11 mouse cellular contexts compared by ENCODE assay signal in the genomic region with DNA sequence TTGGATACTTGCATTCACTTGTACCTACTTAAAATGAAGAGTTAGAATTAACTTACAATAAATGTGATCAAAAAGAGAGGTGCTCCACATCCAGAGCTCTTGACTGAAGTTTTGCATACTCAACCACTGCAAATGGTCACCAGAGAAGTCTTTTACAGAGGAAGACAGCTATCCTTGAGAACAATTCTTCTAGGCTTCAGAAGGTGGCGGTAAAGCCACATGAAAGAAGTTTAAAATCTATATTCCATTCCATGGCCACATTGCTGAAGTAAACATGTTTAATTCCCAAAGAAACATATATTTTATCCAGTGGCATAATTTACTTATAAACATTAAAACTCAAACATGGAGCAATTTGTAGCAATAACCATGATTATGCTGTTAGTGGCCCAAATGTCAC.
DNase-seq lines count a peak whose midpoint lies in the region; ATAC-seq lines count a peak whose summit lies in the region.
"Had no signal": no experiment of that assay in that cellular context is flagged by ENCODE, and none has a peak within 500 bp of the region (broad histone marks: within the 10 kb centered on the region; RNA-seq: fewer than 3 reads in every experiment).

No protein-coding gene starts in this region.

- DNase-seq in hindbrain, embryonic 14.5 days (ENCODE audit: low spot score), result peak; percentile 79
- DNase-seq in midbrain, embryonic 11.5 days (ENCODE audit: low spot score, missing footprints), result no peak
- DNase-seq in ZHBTc4 (ENCODE audit: low read depth, low spot score), result peak; percentile 6
- peak; percentile 3 for DNase-seq in retina, postnatal 7 days (ENCODE audit: low read depth, low spot score)
- DNase-seq in urinary bladder, adult 18-20 months (ENCODE audit: low spot score in 2 of 2), result no peak
- DNase-seq: cerebellum, adult 11 months; thymus, postnatal 14 days had no signal

- H3K4me1 ChIP-seq in hindbrain, embryonic 14.5 days (replicated peaks; ENCODE audit: control insufficient read depth, insufficient read depth, low read length), result no peaks in the 10 kb centered on the region
- H3K4me1 ChIP-seq in hindbrain, embryonic 16.5 days (ENCODE audit: control insufficient read depth, insufficient read depth, low read depth, low read length), result no peaks in the 10 kb centered on the region
- no peaks in the 10 kb centered on the region for H3K4me1 ChIP-seq in midbrain, embryonic 15.5 days
- H3K4me1 ChIP-seq in midbrain, embryonic 11.5 days (ENCODE audit: control insufficient read depth, insufficient read depth, low read length), result no peaks in the 10 kb centered on the region
- H3K4me1 ChIP-seq: heart, embryonic 12.5 days had no signal

- H3K4me3 ChIP-seq in hindbrain, embryonic 14.5 days (replicated peaks; ENCODE audit: low read length), result no peak overlapping the region
- no peak overlapping the region for H3K4me3 ChIP-seq in hindbrain, embryonic 16.5 days (ENCODE audit: low read length)
- no peak overlapping the region for H3K4me3 ChIP-seq in midbrain, embryonic 15.5 days
- no peak overlapping the region for H3K4me3 ChIP-seq in midbrain, embryonic 11.5 days (ENCODE audit: low read depth, low read length)
- H3K4me3 ChIP-seq: heart, embryonic 12.5 days; midbrain, embryonic 10.5 days had no signal

- H3K27ac ChIP-seq in hindbrain, embryonic 14.5 days, result no peak overlapping the region
- no peak overlapping the region for H3K27ac ChIP-seq in hindbrain, embryonic 16.5 days (ENCODE audit: low read depth, low read length)
- H3K27ac ChIP-seq in midbrain, embryonic 15.5 days, result no peak overlapping the region
- no peak overlapping the region for H3K27ac ChIP-seq in midbrain, embryonic 11.5 days (ENCODE audit: low read depth, low read length)
- H3K27ac ChIP-seq: midbrain, embryonic 10.5 days had no signal

- 57% methylated on average over 1 of the region's 1 CpGs for WGBS in hindbrain, embryonic 14.5 days
- 66% methylated on average over 1 of the region's 1 CpGs for WGBS in hindbrain, embryonic 16.5 days
- 67% methylated on average over 1 of the region's 1 CpGs for WGBS in midbrain, embryonic 15.5 days
- 67% methylated on average over 1 of the region's 1 CpGs for WGBS in midbrain, embryonic 11.5 days

- no peak overlapping the region for H3K9ac ChIP-seq in hindbrain, embryonic 14.5 days
- no peak overlapping the region for H3K9ac ChIP-seq in hindbrain, embryonic 16.5 days (ENCODE audit: low read depth, low read length)
- no peak overlapping the region for H3K9ac ChIP-seq in midbrain, embryonic 15.5 days
- no peak overlapping the region for H3K9ac ChIP-seq in midbrain, embryonic 11.5 days (ENCODE audit: low read length)
- H3K9ac ChIP-seq: heart, embryonic 12.5 days had no signal

- no peak for ATAC-seq in hindbrain, embryonic 14.5 days (ENCODE audit: low FRiP score)
- ATAC-seq in hindbrain, embryonic 16.5 days, result no peak; the same call in 1 of the 2 replicates
- 0 out of 2 replicates have a peak, but pooled peaks have one; percentile 42 for ATAC-seq in midbrain, embryonic 15.5 days (replicated peaks)
- ATAC-seq in midbrain, embryonic 11.5 days (ENCODE audit: low FRiP score), result no peak

- H3K27me3 ChIP-seq in hindbrain, embryonic 14.5 days (ENCODE audit: control insufficient read depth, insufficient read depth, low read length), result no peaks in the 10 kb centered on the region
- no peaks in the 10 kb centered on the region for H3K27me3 ChIP-seq in hindbrain, embryonic 16.5 days (replicated peaks; ENCODE audit: control insufficient read depth, insufficient read depth, low read length)
- H3K27me3 ChIP-seq in midbrain, embryonic 15.5 days (replicated peaks), result no peaks in the 10 kb centered on the region
- no peaks in the 10 kb centered on the region for H3K27me3 ChIP-seq in midbrain, embryonic 11.5 days (ENCODE audit: control insufficient read depth, insufficient read depth, low read length)
- H3K27me3 ChIP-seq: heart, embryonic 12.5 days had no signal

- no peaks in the 10 kb centered on the region for H3K36me3 ChIP-seq in hindbrain, embryonic 14.5 days (replicated peaks; ENCODE audit: control insufficient read depth, insufficient read depth)
- H3K36me3 ChIP-seq in hindbrain, embryonic 16.5 days (ENCODE audit: control insufficient read depth, insufficient read depth, low read length), result no peaks in the 10 kb centered on the region
- no peaks in the 10 kb centered on the region for H3K36me3 ChIP-seq in midbrain, embryonic 15.5 days (replicated peaks)
- H3K36me3 ChIP-seq in midbrain, embryonic 11.5 days (ENCODE audit: control insufficient read depth, insufficient read depth, low read length), result no peaks in the 10 kb centered on the region
- H3K36me3 ChIP-seq: heart, embryonic 12.5 days; midbrain, embryonic 10.5 days had no signal

- H3K9me3 ChIP-seq in hindbrain, embryonic 14.5 days (ENCODE audit: control insufficient read depth, low read length), result no peaks in the 10 kb centered on the region
- no peaks in the 10 kb centered on the region for H3K9me3 ChIP-seq in hindbrain, embryonic 16.5 days (ENCODE audit: control insufficient read depth, low read length)
- H3K9me3 ChIP-seq in midbrain, embryonic 15.5 days, result no peaks in the 10 kb centered on the region
- H3K9me3 ChIP-seq in midbrain, embryonic 11.5 days (ENCODE audit: control insufficient read depth, low read length), result no peaks in the 10 kb centered on the region
- H3K9me3 ChIP-seq: heart, embryonic 12.5 days; midbrain, embryonic 10.5 days had no signal

- H3K4me2 ChIP-seq in hindbrain, embryonic 14.5 days (replicated peaks), result no peak overlapping the region
- H3K4me2 ChIP-seq in hindbrain, embryonic 16.5 days (ENCODE audit: low read length), result no peak overlapping the region
- H3K4me2 ChIP-seq in midbrain, embryonic 15.5 days, result no peak overlapping the region
- no peak overlapping the region for H3K4me2 ChIP-seq in midbrain, embryonic 11.5 days
- H3K4me2 ChIP-seq: heart, embryonic 12.5 days had no signal

Comparison
In these comparisons a context has a peak if more than half of its experiments do, and no peak if none do; other contexts are left out.
1. DNase-seq: peak in hindbrain, embryonic 14.5 days (single experiment), ZHBTc4 (single experiment) and retina, postnatal 7 days (single experiment); none in midbrain, embryonic 11.5 days (single experiment) and urinary bladder, adult 18-20 months (0 of 2).